Mouse (Mus musculus): ENCODE data around the gene Serp1.

DNA sequence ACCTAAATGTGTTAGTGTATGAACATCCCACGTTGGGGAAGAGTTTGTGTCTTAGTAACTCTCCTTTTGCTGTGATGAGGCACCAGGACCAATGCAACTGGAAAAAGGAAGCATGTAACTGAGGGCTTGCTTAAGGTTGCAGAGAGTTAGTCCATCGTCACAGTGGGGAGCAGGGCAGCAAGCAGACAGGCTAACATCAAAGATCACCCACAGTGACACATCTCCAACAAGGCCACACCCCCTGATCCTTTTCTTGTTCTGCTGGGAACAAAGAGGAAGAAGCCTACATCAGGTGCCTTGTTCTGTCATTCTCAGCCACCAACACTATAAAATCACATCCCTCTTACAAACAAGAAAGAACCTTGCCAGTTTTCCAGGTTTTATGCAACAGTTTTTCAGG is 34.2 kb upstream of the Serp1 start:
- TF ChIP-seq CTCF (conservative IDR thresholded peaks at IDR 0.05; ENCODE audit: low read length) (no peak), POU5F1 (IDR thresholded peaks at IDR 0.05; ENCODE audit: borderline replicate concordance, low read length) (no peak), NANOG (IDR thresholded peaks at IDR 0.05; ENCODE audit: borderline replicate concordance, low read length) (no peak)

Measured in E14TG2a.4 (cell line).